Mouse (Mus musculus) mesoderm, embryonic 11.5 days (tissue): ENCODE results near the gene 1700025C18Rik.

Experiments
- DNase-seq: peaks from one replicate; pipeline ENCODE4 v3.0.0-alpha.2; 2012; ENCODE audit warnings: low read depth, low spot score

Gene 1700025C18Rik

DNA sequence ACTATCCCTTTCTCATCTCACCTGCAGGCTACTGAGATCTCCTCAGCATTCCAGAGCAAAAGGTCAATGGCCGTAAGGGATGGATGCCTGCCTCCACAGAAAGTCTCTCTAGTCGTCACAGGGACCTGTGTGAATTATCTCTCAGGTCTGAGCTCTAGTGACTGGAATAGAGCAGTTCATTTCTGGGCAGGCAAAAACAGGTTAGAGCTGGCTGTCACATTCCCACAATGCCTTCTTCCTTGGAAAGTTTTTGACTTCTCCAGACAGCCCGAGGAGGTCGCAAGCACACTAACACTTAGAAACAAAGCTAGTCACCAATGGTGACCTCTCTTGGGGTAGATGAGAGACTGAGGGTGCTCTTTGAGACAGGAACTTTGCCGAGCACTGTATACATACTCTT is 48.4 kb downstream of the 1700025C18Rik start:
- DNase-seq, result no peak

DNA sequence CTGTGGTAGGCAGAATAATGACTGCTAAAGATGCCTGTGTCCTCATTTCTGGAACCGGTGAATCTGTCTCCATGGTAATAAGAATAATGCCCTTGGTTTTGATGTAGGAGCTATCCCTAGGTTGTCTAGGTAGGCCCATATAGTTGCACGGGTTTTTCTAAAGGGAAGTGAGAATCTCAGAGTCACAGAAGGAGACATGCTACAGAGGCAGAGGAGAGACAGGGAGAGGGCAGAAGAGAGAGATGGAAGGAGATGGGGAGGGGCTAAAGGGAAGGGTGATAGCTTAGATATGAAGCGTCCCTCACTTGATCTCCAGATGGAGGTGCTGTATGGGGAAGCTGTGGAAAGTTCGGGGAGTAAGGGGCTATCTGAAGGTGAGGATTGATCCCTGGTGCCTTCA is 53.1 kb downstream of the 1700025C18Rik start:
- no peak for DNase-seq

DNA sequence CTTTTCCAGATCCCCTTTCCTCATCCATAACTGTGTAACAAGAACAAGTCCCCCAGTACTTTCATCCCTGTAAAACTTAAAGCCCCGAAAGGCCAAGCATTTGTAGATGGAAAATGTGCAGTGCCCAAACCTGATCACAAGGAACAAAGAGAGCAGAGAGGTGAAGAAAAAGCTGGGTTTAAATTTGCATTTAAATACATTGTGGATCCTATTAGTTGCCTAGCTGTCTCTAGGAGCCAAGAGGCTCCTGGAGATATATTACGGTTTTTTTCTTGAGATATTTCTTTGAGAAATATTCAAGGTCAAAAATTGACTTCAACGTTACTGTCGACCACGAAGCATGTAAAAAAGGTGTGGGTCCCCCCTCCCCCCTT is 55.5 kb downstream of the 1700025C18Rik start:
- DNase-seq, result no peak

DNA sequence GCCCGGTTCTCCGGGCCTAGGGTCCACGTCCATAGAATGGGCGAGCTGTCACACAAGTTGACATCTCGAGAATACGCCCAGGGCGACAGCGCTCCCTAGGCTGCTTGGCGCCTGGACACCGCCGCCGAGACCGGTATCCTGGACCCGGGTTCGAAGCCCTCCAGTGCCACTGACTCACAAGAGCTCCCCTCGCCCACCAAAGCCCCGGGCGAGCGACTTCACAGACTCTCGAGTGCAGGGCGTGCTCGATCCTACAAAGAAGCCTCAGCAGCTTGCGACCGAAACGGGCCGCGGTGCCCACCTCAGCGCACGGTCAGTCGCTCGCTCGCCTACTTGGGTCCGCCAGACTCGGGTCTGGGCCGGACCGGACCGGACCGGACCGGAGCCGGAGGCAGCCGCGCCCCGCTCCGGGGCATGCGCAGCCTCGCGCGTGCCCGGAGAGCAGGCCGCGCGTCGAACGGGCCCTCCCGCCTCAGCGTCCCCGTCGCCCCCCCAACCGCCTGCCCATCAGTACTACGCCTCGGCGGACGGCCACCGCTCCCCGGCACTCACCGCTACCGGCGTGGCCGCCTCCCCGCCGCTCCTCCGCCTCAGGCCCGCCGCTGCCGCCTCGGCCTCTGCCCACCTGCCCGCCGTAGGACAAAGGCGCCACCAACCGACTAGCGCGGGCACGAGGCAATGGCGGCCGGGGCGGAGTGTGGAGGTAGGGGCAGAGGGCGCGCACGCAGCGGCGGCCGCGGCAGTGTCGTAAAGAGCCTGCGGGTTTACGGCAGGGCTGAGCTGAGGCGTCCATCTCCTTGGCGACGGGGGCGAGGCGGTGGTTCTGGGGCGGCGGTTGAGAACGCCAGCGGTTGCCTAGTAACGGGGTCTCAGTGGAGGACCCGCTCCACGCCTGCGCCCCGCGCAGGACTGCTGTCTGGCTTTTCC is 56.2 kb downstream of the 1700025C18Rik start, which contains the start of gene Ncoa5:
Gene Ncoa5 (minus strand): TSS at position 737 of the 927 bp plus-strand sequence.
- DNase-seq, result peak; percentile 98

DNA sequence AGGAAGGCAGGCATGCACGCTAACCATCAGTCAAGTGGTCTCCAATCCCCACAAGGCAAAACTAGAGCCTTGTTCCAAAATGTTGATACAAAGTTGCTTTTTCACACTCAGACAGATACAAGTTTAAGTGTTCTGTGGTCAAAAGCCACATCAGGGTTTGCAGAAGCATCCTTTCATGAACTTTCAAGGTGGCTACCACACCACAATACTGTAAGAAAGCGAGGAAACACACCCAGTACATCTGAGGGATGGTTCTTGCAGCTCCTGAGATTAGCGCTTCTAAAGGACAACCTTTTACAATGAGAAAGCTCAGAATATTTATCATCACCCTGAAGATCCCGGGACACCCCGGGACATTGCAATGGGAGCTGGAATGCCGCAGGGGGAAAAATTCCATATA is 57.2 kb downstream of the 1700025C18Rik start:
- DNase-seq, result no peak

DNA sequence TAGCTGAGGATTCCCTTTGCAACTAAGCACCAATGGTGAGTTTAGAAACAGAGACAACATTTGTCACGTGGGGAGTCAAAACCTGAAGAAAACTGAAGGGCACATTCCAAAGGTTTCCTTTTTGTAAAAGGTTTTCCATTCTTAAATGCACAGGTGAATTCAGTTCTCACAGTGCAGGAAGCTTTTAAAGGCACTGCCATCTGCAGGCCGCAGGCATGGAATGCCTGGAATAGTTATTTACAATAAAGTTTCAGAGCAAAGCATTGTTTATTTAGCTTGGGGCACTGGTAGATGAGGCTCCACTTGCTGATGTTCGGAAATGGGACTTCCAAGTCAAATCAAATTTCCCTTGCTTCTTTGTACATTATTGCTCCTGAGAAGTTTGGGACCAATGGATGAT is 58.0 kb downstream of the 1700025C18Rik start:
- no peak for DNase-seq
